Mouse (Mus musculus) neural tube, postnatal 0 days (tissue): Measurements from ENCODE around the gene Triobp. TPM values are rescaled to one million over a fixed set of nuclear protein-coding genes. Genes with fewer than 3 reads are reported as not detected.

Source experiments
- microRNA-seq: library from miRNA; unstranded; fragments of <30 nt; microRNA quantifications from one replicate; pipeline ENCODE4, GENCODE M21; 2016
- polyA plus RNA-seq: library from polyadenylated mRNA; unstranded; fragments of >200 nt; fragmentation: Nextera tagmentation; extraction: Ambion mirVana; gene quantifications from 2 replicates; pipeline ENCODE4 v1.2.1, GENCODE M21; 2015

Triobp gene
- polyA plus RNA-seq = 21.8 and 27.3 TPM in 2 replicates

GRCm38 (mm10) chr15:78947657-78948056 is at the start of gene Triobp:
Triobp (plus strand) TSS chr15:78947724.

DNA sequence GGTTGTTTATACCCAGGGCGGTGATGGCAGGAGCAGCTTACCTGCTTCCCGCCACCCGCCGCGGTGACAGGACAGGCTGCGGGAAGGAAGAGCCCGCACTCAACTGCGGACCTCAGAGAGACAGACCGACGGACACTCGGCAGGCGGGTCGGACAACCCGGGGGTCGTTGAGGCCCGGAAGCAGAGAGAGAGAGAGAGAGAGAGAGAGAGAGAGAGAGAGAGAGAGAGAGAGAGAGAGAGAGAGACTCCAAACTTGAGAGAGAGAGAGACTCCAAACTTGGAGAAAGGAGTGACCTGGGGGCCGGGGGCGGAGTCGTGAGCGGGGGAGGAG is 48.1 kb upstream of the Triobp start, which contains the start of gene Gm49510:
TSS of gene Gm49510 (plus strand) at position 259 of the 331 bp plus-strand sequence.

DNA sequence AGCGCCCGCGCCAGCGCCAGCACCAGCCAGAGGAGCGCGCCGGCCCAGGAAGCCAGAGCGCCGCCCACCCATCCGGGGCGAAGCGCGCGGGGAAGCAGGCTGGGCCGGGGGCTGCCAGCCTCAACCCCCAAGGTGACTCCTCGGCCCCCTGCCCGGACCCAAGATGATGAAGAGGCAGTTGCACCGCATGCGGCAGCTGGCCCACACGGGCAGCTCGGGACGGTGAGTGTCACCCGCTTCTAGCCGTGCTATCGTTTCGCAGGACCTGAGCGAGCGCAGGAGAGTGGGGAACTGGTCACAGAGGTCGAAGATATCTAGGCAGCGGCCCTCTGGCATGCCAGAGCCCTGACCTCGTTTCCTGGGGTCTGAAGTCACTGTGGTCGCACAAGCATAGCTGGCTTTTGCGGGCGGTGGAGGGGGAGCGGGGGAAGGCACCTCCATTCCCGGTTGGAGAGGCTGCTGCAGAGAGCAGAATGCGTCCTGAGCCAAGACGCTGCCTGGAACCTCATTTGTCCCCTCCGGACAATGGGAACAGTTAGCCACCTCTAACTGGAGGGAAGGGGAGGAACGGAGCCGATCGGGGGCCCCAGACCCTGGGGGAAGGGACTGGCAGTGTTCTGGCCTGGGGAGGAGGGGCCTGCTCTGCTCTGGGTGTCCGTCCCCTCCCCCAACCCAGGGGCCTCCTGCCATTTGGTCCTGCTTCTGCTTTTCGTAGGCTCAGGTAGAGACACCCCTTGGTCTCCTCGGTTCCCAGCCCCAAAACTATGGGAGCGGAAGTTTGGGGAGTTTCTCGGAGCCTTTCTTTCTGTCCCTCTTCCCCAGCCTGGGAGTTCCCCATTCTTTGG is 47.6 kb upstream of the Triobp start, which contains the start of gene Sh3bp1:
TSS of gene Sh3bp1 (plus strand) at position 29 of the 845 bp plus-strand sequence.

DNA sequence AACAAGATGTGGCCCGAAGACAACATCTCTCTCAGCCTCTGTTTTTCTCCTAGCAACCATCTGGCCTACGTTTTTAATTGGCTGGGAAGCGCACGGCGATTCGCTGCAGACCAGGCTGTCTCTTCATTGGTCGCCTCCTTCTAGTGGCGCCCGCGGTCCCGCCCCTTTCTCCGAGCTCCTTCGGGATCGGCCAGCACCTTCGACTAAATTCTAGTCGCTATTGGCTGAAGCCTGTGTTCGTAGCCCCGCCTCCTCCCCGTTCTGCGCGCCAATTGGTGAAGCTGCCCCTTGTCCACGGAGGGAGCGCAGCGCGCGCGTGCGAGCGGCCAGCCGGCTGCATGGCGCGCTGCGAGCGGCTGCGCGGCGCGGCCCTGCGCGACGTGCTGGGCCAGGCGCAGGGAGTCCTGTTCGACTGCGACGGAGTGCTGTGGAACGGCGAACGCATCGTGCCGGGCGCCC is 33.9 kb upstream of the Triobp start, which contains the start of gene Pdxp:
TSS of gene Pdxp (plus strand) at position 288 of the 459 bp plus-strand sequence.

GRCm38 (mm10) chr15:78926021-78926919 is 21.3 kb upstream of the Triobp start, which contains the start of gene Lgals1:
Lgals1 (plus strand) TSS chr15:78926725.

GRCm38 (mm10) chr15:78934784-78935320 is 12.7 kb upstream of the Triobp start, which contains the start of gene Nol12:
Nol12 (plus strand) TSS chr15:78934933.

DNA sequence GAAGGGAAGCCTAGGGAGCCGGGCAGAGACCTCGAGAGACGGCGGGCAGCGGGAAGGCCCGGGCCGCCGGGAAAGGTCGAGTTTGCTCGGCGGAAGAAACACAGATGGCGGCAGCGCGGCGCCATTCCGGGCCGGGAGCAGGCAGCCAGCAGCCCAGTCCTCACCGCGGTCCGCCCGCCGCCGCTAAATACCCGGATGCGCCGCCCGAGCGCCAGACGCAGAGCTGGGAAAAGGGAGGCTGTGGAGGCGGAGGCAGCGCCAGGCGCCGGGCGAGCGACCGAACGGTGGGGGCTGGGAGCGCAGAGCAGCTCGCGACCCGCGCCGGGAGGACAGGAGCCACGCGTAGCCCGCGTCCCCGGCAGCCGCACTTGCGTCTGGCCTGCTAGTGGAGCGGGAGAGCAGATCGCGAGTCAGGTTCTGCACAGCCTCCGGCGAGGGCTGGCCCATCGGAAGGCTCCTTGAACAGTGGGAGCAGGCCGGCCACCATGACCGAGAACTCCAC is 80.8 kb downstream of the Triobp start, which contains the start of gene H1f0:
TSS of gene H1f0 (plus strand) at position 214 of the 502 bp plus-strand sequence.

DNA sequence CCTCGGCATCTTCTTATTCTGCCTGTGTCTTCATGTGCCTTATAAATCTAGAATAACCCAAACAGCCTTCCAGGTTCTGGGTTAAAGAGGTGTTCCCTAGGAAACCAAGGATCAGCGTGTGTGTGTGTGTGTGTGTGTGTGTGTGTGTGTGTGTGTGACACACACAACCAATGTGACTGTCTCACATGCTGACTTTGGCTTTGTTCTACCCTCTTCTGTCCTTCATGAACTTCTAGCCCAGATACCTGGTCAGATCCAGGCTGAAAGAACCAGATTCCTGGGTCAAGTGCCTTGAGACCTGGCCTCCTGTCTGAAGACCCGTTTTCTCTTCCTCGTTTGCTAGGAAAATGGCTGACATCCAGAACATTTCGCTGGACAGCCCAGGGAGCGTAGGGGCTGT is 94.1 kb downstream of the Triobp start, which contains the start of gene Galr3:
TSS of gene Galr3 (plus strand) at position 301 of the 400 bp plus-strand sequence.

Small RNA genes within 50 kb of the gene (microRNA-seq; reads per million reads assigned to microRNA genes)
- not detected for gene Mir6956

Other genes starting within 250 kb of the Triobp start
- 12.1 and 13.6 TPM in 2 replicates for gene Elfn2, start 229.0 kb upstream of the Triobp start, polyA plus RNA-seq
- 8.2 and 9.7 TPM in 2 replicates for gene Mfng, start 174.2 kb upstream of the Triobp start, polyA plus RNA-seq
- gene Card10, start 144.7 kb upstream of the Triobp start, polyA plus RNA-seq = 2.6 and 3.0 TPM in 2 replicates
- gene Cdc42ep1, start 105.1 kb upstream of the Triobp start, polyA plus RNA-seq = 16.6 and 17.0 TPM in 2 replicates
- 0.28 TPM in 1 of 2 replicates, not detected in the other for gene Lgals2, start 92.2 kb upstream of the Triobp start, polyA plus RNA-seq
- 36.0 and 39.3 TPM in 2 replicates for gene Gga1, start 70.5 kb upstream of the Triobp start, polyA plus RNA-seq
- gene Gm49510, start 48.1 kb upstream of the Triobp start, polyA plus RNA-seq = not detected in 2 replicates
- 3.8 and 4.8 TPM in 2 replicates for gene Sh3bp1, start 48.0 kb upstream of the Triobp start, polyA plus RNA-seq
- gene Pdxp, start 33.8 kb upstream of the Triobp start, polyA plus RNA-seq = 117 and 118 TPM in 2 replicates
- gene Lgals1, start 21.0 kb upstream of the Triobp start, polyA plus RNA-seq = 224 and 275 TPM in 2 replicates
- 55.4 and 55.8 TPM in 2 replicates for gene Nol12, start 12.8 kb upstream of the Triobp start, polyA plus RNA-seq
- 148 and 161 TPM in 2 replicates for gene H1f0, start 80.7 kb downstream of the Triobp start, polyA plus RNA-seq
- 0.26 TPM in 1 of 2 replicates, not detected in the other for gene Galr3, start 94.2 kb downstream of the Triobp start, polyA plus RNA-seq
- 41.6 and 44.2 TPM in 2 replicates for gene Ankrd54, start 115.2 kb downstream of the Triobp start, polyA plus RNA-seq
- gene Eif3l, start 127.5 kb downstream of the Triobp start, polyA plus RNA-seq = 151 and 153 TPM in 2 replicates
- 10.2 and 12.5 TPM in 2 replicates for gene Micall1, start 161.2 kb downstream of the Triobp start, polyA plus RNA-seq
- 322 and 359 TPM in 2 replicates for gene Polr2f, start 193.3 kb downstream of the Triobp start, polyA plus RNA-seq
- gene 1700088E04Rik, start 193.5 kb downstream of the Triobp start, polyA plus RNA-seq = 15.8 and 18.5 TPM in 2 replicates
- gene Sox10, start 217.5 kb downstream of the Triobp start, polyA plus RNA-seq = 28.5 and 31.4 TPM in 2 replicates